Mouse (Mus musculus) C2C12 (cell line): Measurements from ENCODE around the gene Tmem30a.

Source experiments
- CEBPB ChIP-seq: IDR thresholded peaks from one replicate; pipeline ENCODE4 v1.6.1; 2011; ENCODE audit warnings: low read depth, mild to moderate bottlenecking, control low read depth, moderate library complexity
- CTCF ChIP-seq: IDR thresholded peaks from one replicate; pipeline ENCODE4 v1.5.1; 2011; ENCODE audit not compliant: control insufficient read depth, insufficient read depth, insufficient read length
- MAX ChIP-seq: IDR thresholded peaks from one replicate; pipeline ENCODE4 v1.6.1; 2011; ENCODE audit warnings: mild to moderate bottlenecking, control low read depth
- MYOD1 ChIP-seq: IDR thresholded peaks from one replicate; pipeline ENCODE4 v1.6.1; 2011; ENCODE audit warnings: low read depth; ENCODE audit not compliant: control insufficient read depth, insufficient read length
- USF1 ChIP-seq: IDR thresholded peaks from one replicate; pipeline ENCODE4 v1.6.1; 2011; ENCODE audit warnings: low read depth, mild to moderate bottlenecking, control low read depth, moderate library complexity

DNA sequence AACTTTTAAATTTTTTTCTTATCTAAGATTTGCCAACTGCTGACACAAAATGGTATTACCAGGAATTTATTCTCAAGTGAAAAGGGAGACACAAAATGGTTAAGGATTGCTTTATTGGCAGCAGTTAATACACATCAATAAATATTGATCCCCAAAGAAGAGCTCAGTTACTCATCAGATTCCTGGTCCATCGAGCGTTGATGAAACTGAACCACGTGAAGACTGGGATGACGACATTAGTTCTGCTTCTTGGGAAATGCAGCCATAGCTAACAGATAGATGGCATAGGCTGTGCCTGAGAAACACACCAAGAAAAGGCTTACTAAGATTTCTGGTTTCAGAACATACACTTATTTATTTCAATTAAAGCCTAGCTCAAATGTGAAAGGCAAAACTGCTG lies 38.0 kb downstream of the Tmem30a start:
- no peak for TF ChIP-seq CTCF
- no peak for TF ChIP-seq MAX
- TF ChIP-seq USF1 = no peak
- no peak for TF ChIP-seq MYOD1
- TF ChIP-seq CEBPB = no peak
